Mouse (Mus musculus) testis, adult 10 weeks (tissue): ENCODE results near the gene Myog. TPM values are rescaled to one million over a fixed set of nuclear protein-coding genes. Genes with fewer than 3 reads are reported as not detected.

ENCODE experiments used
- polyA plus RNA-seq: library from polyadenylated mRNA; stranded (reverse); fragments of 350-450 nt; fragmentation: Illumina TruSeq; extraction: RNeasy Lipid Tissue Mini Kit (QIAGEN cat#74804); gene quantifications from one replicate; pipeline ENCODE4 v1.2.3, GENCODE M21; 2014; ENCODE audit warnings: low read depth, low replicate concordance

Myog gene
- polyA plus RNA-seq = not detected

GRCm38 (mm10) chr1:134289598-134290099 lies at the start of gene Myog:
Gene Myog (plus strand): TSS chr1:134289989.

GRCm38 (mm10) chr1:134332770-134333271 lies 43.0 kb downstream of the Myog start, which contains the start of gene Ppfia4:
Gene Ppfia4 (minus strand): TSS chr1:134332928.

Other genes starting within 250 kb of the Myog start
- 1.2 TPM for gene Btg2, start 210.9 kb upstream of the Myog start, polyA plus RNA-seq
- gene Chit1, start 178.7 kb upstream of the Myog start, polyA plus RNA-seq = 0.45 TPM
- not detected for gene Chil1, start 107.8 kb upstream of the Myog start, polyA plus RNA-seq
- not detected for gene Mybph, start 96.5 kb upstream of the Myog start, polyA plus RNA-seq
- gene Adora1, start 54.6 kb upstream of the Myog start, polyA plus RNA-seq = 11.5 TPM
- gene Ppfia4, start 42.9 kb downstream of the Myog start, polyA plus RNA-seq = 0.49 TPM
- 52.9 TPM for gene Tmem183a, start 72.0 kb downstream of the Myog start, polyA plus RNA-seq
- gene 4933406M09Rik, start 96.0 kb downstream of the Myog start, polyA plus RNA-seq = 54.5 TPM
- gene Cyb5r1, start 115.6 kb downstream of the Myog start, polyA plus RNA-seq = 19.4 TPM
- gene Adipor1, start 125.4 kb downstream of the Myog start, polyA plus RNA-seq = 27.3 TPM
- 46.2 TPM for gene Klhl12, start 165.5 kb downstream of the Myog start, polyA plus RNA-seq
- 12.9 TPM for gene Rabif, start 204.7 kb downstream of the Myog start, polyA plus RNA-seq